Mouse (Mus musculus): Measurements from ENCODE around the gene Gchfr.
A peak's percentile ranks its signal among the peaks of the same experiment; 100 is the strongest.

The Gchfr gene

DNA sequence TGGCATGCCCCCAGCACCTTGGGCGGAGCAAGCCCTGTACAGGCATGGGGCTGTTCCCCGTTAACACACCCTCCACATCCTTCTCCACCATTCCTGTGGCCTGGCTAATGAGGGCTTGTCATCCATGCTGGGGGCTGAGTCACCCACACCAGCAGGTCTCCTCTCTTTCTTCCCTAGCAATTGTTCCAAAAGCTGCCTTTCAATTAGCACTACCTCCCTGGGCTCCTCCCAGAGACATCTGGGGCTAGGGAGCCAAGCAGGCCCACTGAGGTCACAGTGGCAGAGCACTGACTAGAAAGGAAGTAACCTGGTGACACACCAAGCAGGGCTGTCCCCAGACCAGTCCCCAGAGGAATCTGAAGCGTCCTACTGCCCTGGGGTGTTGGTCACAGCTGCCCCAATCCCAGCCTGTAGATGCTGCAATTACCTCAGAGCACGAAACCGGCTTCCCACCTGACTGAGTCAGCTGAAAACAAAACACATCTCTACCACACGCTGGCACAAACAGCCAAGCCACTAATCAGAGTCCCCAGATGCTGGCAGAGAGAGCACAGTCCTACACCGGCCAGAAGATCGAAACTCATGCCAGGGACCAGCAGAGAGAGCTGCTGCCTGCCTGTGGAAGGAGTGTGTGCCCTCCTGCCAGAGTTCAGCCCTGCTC is 6.5 kb downstream of the Gchfr start, which contains the start of gene Gm14137:
Gene Gm14137, plus strand, starts transcription at position 519 of the 661 bp plus-strand sequence.
- peak; percentile 82 for DNase-seq (ENCODE audit: low spot score)

- no peak for DNase-seq (ENCODE audit: low spot score)
Measured at GRCm38 (mm10) chr2:119174866-119175265, 7.3 kb downstream of the Gchfr start.

DNA sequence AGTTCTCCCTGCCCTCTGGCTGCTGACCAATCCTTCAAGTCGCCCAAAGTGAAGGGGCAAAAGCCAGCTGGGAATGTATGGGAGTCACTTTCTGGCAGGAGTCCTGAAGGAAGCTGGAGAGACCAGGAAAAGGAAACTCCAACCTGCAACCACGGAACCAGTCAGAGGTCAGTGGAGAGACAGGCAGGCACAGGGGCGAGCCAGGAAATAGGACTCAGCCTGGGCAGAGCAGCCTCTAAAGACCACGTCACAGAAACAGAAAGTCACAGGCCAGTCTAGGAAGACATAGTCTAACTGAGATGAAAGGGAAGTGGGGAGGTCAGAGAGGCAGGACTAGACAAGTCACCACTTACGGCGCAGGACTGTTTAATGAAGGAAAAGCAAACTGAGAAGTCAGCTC is 8.0 kb downstream of the Gchfr start:
- DNase-seq (ENCODE audit: low spot score) = no peak

GRCm38 (mm10) chr2:119176761-119177160 is 9.2 kb downstream of the Gchfr start:
- no peak for DNase-seq (ENCODE audit: low spot score)

GRCm38 (mm10) chr2:119177384-119177939 is 9.9 kb downstream of the Gchfr start:
- DNase-seq (ENCODE audit: low spot score) = no peak

GRCm38 (mm10) chr2:119182914-119183313 is 15.3 kb downstream of the Gchfr start:
- no peak for DNase-seq (ENCODE audit: low spot score)

- DNase-seq (ENCODE audit: low spot score) = peak; percentile 86
Measured at GRCm38 (mm10) chr2:119189029-119189710, 21.6 kb downstream of the Gchfr start.

- DNase-seq (ENCODE audit: low spot score) = no peak
Measured at GRCm38 (mm10) chr2:119190969-119191368, 23.4 kb downstream of the Gchfr start.

GRCm38 (mm10) chr2:119194140-119194539 is 26.6 kb downstream of the Gchfr start:
- no peak for DNase-seq (ENCODE audit: low spot score)

DNA sequence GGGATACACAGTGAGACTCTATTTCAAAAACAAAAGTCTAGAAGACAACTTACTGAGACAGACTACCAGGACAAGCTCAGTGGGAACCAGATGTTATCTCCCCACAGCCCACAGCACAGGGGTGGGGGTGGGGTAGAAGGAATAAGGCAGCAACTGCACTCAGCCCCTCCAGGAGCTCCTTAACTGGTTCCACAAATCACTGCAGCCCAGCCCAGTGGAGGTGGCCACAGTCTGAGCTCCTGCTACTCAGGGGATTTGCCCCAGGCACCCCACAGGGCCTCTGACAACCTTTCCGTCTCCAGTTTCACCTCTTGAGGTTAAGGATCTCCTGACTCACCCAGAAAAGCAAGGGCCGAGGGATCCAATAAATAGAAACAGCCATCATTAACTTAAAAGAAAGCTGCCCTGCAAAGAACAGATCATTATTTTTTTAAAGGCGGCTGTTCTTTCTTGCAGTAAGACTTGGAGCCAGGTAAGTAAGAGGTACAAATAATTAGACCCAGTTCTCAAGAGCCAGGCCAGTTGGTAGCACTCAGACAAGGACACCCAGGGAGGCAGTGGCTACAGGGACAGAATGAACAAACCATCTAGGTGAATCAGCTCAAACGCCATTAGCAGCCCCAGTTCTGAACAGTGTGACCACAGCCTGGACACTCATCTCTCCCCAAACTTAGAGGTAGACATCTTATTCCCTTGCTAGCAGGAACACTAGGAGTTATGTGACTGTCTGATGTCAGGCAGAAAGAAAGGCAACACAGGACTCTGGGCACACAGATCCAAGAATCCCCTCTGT is 28.9 kb downstream of the Gchfr start:
- no peak for DNase-seq (ENCODE audit: low spot score)

GRCm38 (mm10) chr2:119197493-119197892 is 29.9 kb downstream of the Gchfr start:
- DNase-seq (ENCODE audit: low spot score) = no peak

- no peak for DNase-seq (ENCODE audit: low spot score)
Measured at GRCm38 (mm10) chr2:119198049-119198448, 30.5 kb downstream of the Gchfr start.

GRCm38 (mm10) chr2:119198934-119199333 is 31.4 kb downstream of the Gchfr start:
- DNase-seq (ENCODE audit: low spot score) = no peak

GRCm38 (mm10) chr2:119202914-119203453 is 35.4 kb downstream of the Gchfr start:
- peak; percentile 54 for DNase-seq (ENCODE audit: low spot score)

- no peak for DNase-seq (ENCODE audit: low spot score)
Measured at GRCm38 (mm10) chr2:119203871-119204460, 36.4 kb downstream of the Gchfr start.

- DNase-seq (ENCODE audit: low spot score) = no peak
Measured at GRCm38 (mm10) chr2:119207961-119208343, 40.4 kb downstream of the Gchfr start.

DNA sequence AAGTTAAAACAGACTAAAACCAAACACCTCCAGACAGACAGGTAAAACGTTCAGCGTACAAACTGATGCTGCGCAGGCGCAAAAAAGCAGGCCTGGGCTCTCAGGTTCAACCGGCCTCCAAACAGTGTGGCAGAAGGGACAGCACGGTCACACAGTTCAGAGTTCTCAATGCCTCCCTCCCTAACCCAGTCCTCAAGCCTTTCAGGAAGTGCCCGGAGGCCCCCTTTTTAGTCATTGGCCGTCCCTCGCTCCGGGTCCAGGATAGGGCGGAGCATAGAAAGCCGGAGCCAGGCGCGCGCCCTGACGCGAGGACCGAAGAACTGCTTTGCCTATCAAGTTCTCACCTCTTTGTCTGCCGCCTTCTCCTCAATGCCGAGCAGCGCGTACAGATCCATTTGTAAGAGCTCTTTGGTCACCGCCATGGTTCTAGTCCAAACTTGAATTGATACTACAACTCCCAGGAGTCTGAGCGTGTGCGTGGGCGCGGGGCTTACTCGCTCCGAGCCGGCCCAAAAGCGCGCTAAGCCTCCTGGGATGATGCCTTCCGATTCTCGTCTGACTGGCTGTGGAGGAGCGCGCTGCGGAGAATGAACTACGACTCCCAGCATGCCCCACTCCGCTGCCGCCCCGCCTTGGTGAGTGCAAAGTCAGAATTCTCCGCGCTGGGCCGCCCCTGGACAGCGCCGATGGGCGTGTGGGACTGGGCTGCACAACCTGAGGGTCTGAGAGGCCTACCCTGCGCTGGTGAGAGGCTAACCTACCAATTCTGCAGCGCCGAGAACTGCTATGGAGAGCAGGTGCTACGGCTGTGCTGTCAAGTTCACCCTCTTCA is 41.0 kb downstream of the Gchfr start, which contains the start of the genes Zfyve19 and Dnajc17:
Gene Zfyve19, plus strand, starts transcription at position 274 of the 832 bp plus-strand sequence.
Gene Dnajc17, minus strand, starts transcription at position 452 of the 832 bp plus-strand sequence.
- peak; percentile 96 for DNase-seq (ENCODE audit: low spot score)

DNA sequence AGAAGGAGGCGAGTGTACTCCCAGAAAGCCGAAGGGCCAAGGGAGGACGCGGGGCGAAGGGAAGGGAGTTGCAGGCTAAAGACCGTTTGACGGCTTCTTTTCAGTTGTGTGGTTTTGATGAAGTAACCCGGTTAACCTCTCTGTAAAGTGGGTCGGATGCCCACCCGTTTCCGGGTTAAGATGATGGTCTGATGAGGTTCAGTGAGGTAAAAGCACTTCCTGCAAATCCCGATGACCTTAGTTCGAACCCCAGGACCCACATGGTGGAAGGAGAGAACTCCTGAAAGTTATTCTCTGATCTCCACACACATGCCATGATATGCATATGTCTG is 41.6 kb downstream of the Gchfr start:
- DNase-seq (ENCODE audit: low spot score) = no peak
